Mouse (Mus musculus) ES-E14 (cell line): Measurements from ENCODE around the gene Dnajb8. TPM values are rescaled to one million over a fixed set of nuclear protein-coding genes. Genes with fewer than 3 reads are reported as not detected.
A peak's percentile ranks its signal among the peaks of the same experiment; 100 is the strongest.

Experiments
- DNase-seq: peaks from one replicate; pipeline ENCODE4 v3.0.0-alpha.2; 2013; ENCODE audit warnings: low read depth, low spot score
- H3K27ac ChIP-seq: 2 replicates; pipeline ENCODE4 v1.5.1; 2012; ENCODE audit warnings: low read depth, mild to moderate bottlenecking, low read length, moderate library complexity, mixed read lengths; ENCODE audit not compliant: poor library complexity, insufficient read depth, severe bottlenecking
- H3K36me3 ChIP-seq: 2 replicates; pipeline ENCODE4 v1.6.1; 2012; ENCODE audit warnings: mild to moderate bottlenecking, low read length, moderate library complexity, mixed read lengths; ENCODE audit not compliant: control insufficient read depth, poor library complexity, insufficient read depth, severe bottlenecking
- H3K4me1 ChIP-seq, 2 experiments: fragments of 150-350 bp in 1 of 2; sonication (generic) in 1 of 2; 2 replicates each; pipeline ENCODE4 v1.6.1; 2012; ENCODE audit warnings: low read length in 2 of 2, mild to moderate bottlenecking in 1 of 2, mixed read lengths in 1 of 2; ENCODE audit not compliant: control insufficient read depth in 2 of 2, insufficient read depth in 2 of 2, poor library complexity in 1 of 2
- H3K4me3 ChIP-seq, 2 experiments: fragments of 150-350 bp in 1 of 2; sonication (generic) in 1 of 2; 2 replicates each; pipeline ENCODE4 v1.5.1; 2012; ENCODE audit warnings: low read length in 2 of 2, low read depth in 1 of 2, mild to moderate bottlenecking in 1 of 2, mixed read lengths in 1 of 2; ENCODE audit not compliant: insufficient read depth in 1 of 2, poor library complexity in 1 of 2, severe bottlenecking in 1 of 2
- H3K9ac ChIP-seq: 2 replicates; pipeline ENCODE4 v1.6.1; 2012; ENCODE audit warnings: low read depth, mild to moderate bottlenecking, low read length, mixed read lengths; ENCODE audit not compliant: poor library complexity, insufficient read depth, severe bottlenecking
- H3K9me3 ChIP-seq: fragments of 150-350 bp; sonication (generic); 2 replicates; pipeline ENCODE4 v1.6.1; 2012; ENCODE audit warnings: low read depth, mild to moderate bottlenecking, low read length; ENCODE audit not compliant: control insufficient read depth, insufficient read depth
- CHD2 ChIP-seq: IDR thresholded peaks from 2 replicates; pipeline ENCODE4 v1.6.1; 2014; ENCODE audit warnings: mild to moderate bottlenecking, low read depth, low read length, inconsistent platforms
- HCFC1 ChIP-seq: IDR thresholded peaks from 2 replicates; pipeline ENCODE4 v1.6.1; 2012; ENCODE audit warnings: low read length, inconsistent platforms, borderline replicate concordance; ENCODE audit not compliant: insufficient read depth
- MAFK ChIP-seq: IDR thresholded peaks from 2 replicates; pipeline ENCODE4 v1.6.1; 2014; ENCODE audit warnings: mild to moderate bottlenecking, low read depth, low read length, inconsistent platforms; ENCODE audit not compliant: insufficient read depth
- ZC3H11A ChIP-seq: IDR thresholded peaks from 2 replicates; pipeline ENCODE4 v1.6.1; 2012; ENCODE audit warnings: low read depth, mild to moderate bottlenecking, inconsistent platforms, low read length, borderline replicate concordance
- ZNF384 ChIP-seq: IDR thresholded peaks from 2 replicates; pipeline ENCODE4 v1.6.1; 2012; ENCODE audit warnings: low read depth, low read length, inconsistent platforms
- in situ Hi-C, 2 experiments: fragments of 600-800 bp; cut with MboI; formaldehyde crosslinking; loops; one replicate each; pipeline ENCODE4 v1.15.1; 2025; ENCODE audit warnings: low sequenced_read_pairs in 2 of 2, inconsistent platforms in 1 of 2; ENCODE audit not compliant: unreplicated experiment in 2 of 2
- total RNA-seq: library from RNA; depleted of rRNA; stranded (reverse); fragments of 300-350 nt; gene quantifications from 2 replicates; pipeline ENCODE4 v1.2.3, GENCODE M21; 2012

The Dnajb8 gene
- total RNA-seq, 1 experiment = not detected

- H3K4me3 ChIP-seq = no peak overlapping the region
- no peaks in the 10 kb centered on the region for H3K9me3 ChIP-seq
- in situ Hi-C loops = no loop called here
- H3K36me3 ChIP-seq = no peaks in the 10 kb centered on the region
- TF ChIP-seq ZNF384 (no peak), CHD2 (no peak), HCFC1 (no peak), MAFK (no peak), ZC3H11A (no peak)
- DNase-seq = no peak
- peaks cover 0 to 8% of the 10 kb centered on the region in 2 experiments; a peak in 1 of 4 replicates for H3K4me1 ChIP-seq
- H3K27ac ChIP-seq = no peak overlapping the region
- H3K9ac ChIP-seq = no peak overlapping the region
Measured at GRCm38 (mm10) chr6:88194978-88195325, 27.1 kb upstream of the Dnajb8 start.

GRCm38 (mm10) chr6:88196054-88196732, 25.9 kb upstream of the Dnajb8 start:
- Histone ChIP-seq H3K4me1 (peaks cover 0 to 7% of the 10 kb centered on the region in 2 experiments; a peak in 1 of 4 replicates), H3K4me3 (0 out of 4 replicates have a peak overlapping the region, but pooled peaks have one; percentile 12 to 28), H3K36me3 (no peaks in the 10 kb centered on the region), H3K9ac (no peak overlapping the region), H3K27ac (no peak overlapping the region), H3K9me3 (no peaks in the 10 kb centered on the region)
- DNase-seq = no peak
- in situ Hi-C loops = no loop called here
- TF ChIP-seq HCFC1 = no peak
- TF ChIP-seq MAFK = no peak
- TF ChIP-seq ZNF384 = no peak
- TF ChIP-seq ZC3H11A = no peak
- TF ChIP-seq CHD2 = no peak

DNA sequence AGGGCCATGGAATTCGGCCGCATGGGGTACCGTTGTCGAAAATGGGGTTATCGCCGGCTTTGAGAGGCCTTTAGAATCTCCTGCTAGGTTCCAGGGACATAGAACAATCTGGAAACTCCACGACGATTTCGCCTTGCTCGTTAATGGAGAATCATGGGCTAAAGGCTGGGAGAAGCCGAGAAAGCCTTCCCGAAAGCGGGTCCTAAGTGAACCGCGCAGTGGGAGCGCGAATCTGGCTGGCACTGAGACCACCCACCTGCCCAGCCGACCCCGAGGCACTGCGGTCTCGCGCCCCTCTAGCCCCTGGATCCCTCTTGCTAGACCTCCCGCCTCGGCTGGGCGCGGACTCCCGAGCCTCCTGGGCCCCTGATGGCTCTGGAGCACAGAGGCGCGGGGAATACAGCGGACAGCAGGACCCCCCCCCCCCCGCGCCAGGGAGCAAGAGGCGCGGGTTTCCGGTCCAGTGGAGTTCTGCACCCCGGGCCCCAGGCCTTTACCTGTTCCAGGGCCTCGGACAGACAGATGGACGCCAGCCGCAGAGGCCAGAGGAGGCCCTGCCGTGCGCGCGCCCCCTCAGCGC, 25.2 kb upstream of the Dnajb8 start:
- no peak overlapping the region for H3K9ac ChIP-seq
- DNase-seq = no peak
- no peaks in the 10 kb centered on the region for H3K9me3 ChIP-seq
- H3K27ac ChIP-seq = no peak overlapping the region
- in situ Hi-C loops = no loop called here
- TF ChIP-seq CHD2 (no peak), ZNF384 (no peak), HCFC1 (no peak), MAFK (no peak), ZC3H11A (no peak)
- no peaks in the 10 kb centered on the region for H3K36me3 ChIP-seq
- peak overlapping the region; percentile 28 to 49 for H3K4me3 ChIP-seq
- H3K4me1 ChIP-seq = peaks cover 0 to 7% of the 10 kb centered on the region in 2 experiments; a peak in 1 of 4 replicates

DNA sequence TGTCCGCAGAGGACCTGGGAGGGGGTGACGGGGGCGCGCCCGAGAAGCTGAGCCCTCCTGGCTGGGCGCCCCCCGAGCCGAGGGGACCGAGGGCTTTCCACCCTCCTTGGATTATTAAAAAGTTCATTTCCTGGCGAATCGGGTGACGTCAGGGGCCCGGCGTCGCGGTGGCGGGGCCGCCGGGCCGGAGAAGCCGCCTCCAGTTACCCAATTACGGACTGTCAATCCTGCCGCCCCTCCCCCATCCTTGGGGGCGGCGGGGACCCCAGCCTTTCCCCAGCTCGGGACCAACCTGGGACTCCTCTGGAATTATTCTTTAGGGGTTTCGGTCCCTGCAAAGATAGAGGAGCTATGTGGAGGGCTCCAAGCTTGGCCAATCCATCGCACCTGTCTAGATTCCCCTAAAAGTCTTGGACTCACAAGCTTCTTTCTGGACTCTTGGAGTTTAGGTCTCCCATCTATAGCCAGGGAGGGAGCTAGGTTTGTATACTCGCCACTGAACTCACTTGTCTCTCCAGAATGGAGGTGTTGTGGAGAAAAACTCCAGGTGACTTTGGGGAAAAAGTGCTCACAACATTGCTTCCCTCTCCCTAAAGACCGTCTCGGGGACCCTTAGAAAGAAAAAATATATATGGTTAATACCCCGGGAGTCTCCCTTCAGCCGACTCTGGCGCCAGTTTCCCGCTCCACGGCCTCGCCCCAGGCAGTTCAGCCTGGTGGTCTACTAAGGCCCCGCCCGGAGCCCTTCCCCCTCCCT, 24.6 kb upstream of the Dnajb8 start:
- Histone ChIP-seq H3K9me3 (no peaks in the 10 kb centered on the region), H3K4me1 (peaks cover 0 to 7% of the 10 kb centered on the region in 2 experiments; a peak in 1 of 4 replicates), H3K36me3 (no peaks in the 10 kb centered on the region), H3K27ac (no peak overlapping the region), H3K4me3 (peak overlapping the region; percentile 52 to 62), H3K9ac (no peak overlapping the region)
- DNase-seq = no peak
- in situ Hi-C loops = no loop called here
- TF ChIP-seq CHD2 (no peak), ZNF384 (no peak), MAFK (no peak), HCFC1 (no peak)
